Mouse (Mus musculus) urinary bladder, postnatal 14 days (tissue): ENCODE data around the gene Tjp3.

Source experiments
- DNase-seq: peaks from one replicate; pipeline ENCODE4 v3.0.0; 2021; ENCODE audit warnings: low spot score

Gene Tjp3

DNA sequence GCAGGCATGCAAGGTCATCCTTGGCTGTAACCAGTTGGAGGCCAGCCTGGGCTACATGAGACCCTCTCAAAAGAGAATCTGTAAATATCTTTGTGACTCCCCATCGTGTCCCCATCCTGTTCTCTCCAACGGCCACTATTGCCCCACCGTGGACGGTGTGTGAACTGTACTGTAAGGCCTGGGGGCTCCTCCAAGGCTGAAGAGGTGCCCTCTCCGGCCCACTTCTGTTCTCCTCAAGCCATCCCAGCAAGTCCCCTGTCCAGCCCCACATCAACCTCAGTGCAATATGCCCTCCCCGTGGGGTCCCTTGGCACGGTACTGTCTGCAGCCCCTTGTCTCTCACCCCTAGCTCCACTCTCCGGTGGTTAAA lies 27.9 kb upstream of the Tjp3 start:
- DNase-seq = no peak

DNA sequence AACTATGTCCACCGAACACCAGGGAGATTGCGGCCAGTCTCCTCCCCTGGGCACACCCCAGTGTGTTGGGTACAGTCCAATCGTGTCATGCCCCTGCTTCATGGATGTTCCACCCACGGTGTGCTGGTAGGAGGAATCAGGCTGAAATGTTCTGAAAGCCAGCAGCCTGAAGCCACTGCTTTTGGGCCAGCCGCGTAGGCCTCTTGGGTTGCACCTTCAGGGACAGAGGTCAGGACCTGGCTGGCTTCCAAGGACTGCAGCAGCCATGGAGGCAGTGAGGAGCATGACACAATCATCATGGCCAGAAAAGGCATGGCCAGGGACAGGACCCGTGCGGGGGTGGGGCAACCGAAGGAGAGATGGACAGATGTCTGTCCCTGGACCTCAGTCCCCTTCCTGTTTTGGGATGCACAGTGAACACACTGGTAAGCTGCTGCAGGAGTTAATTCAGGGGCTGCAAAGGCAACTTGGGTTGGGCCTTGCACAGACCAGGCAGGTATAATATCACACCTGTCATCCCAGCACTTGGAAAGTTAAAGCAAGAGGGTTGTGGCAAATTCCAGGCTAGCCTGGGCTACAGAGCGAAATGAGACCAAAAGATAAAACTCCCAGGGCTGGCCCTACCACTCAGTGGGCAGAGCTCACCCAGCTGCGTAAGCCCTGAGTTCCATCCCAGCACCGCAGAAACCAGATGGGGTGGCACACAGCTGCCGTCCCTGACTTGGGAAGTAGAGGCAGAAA lies 27.4 kb upstream of the Tjp3 start:
- DNase-seq = peak; percentile 46

DNA sequence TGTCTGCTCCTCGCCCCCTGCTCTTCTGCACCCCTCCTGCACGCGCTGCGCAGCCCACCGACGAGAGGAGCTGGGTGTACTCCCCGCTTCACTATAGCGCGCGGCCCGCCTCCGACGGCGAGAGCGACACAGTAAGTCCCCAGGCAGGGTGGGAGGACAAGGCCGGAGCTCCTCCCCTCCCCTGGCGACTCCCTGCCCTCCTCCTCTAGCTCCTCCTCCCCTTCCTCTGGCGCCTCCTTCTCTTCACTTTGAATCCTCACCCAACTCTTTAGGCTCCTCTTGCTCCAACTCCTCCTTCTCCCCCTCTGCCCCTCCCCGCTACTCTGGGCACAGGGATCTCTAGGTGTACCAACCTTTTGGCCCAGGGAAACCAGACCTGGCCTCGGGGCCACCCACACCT lies 25.9 kb upstream of the Tjp3 start:
- peak; percentile 80 for DNase-seq

DNA sequence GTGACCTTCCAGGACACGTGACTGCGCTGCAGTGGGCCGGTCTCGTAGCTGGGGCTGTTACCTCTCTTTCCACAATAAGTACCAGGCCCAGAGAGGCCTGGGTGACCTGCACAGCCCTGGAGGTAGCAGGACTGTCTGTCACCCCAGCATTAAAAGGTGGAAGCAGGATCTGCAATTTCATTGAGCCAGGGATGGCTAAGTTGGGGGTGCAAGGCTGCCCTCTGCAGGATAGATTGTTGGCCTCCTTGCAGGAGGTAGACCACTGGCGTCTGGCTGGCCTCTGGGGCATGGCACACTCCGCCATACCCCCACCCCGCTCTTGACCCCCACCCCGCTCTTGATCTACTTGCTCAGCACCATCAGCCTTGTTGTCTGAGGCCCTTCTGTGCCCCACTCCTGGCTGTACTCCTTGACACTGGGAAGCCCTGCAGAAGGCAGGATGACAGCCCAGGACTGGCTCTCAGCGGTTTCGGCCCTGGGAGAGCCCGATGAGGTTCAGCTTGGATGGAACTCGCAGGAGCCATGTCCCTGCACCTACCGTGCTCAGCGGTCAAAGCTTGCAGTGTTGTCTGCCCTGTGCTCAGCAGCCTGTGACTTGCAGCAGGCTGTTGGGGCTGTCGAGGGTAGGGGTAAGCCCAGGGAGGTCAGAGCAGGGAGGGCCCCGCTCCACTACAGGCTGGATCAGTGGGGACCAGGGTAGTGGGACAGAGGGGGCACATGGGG lies 25.1 kb upstream of the Tjp3 start:
- no peak for DNase-seq

DNA sequence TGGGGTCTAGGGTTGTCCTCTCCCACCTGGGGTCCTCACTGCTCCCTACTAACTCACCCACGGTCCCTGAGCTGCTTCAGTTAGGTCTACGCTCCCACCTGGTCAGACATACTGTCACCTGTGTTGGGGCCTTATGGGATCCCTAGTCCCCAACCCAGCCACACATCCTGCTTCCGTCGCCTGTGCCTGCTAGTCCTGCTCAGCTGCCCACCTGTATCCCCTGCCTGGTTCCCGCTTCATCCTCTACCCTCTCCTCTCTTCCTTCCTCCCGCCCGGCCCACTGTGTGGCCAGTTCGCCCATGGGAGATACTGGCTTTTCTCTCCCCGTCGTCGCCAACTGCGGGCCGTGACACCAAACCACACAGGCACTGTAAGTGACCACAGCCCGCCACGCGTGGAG lies 24.2 kb upstream of the Tjp3 start:
- no peak for DNase-seq

DNA sequence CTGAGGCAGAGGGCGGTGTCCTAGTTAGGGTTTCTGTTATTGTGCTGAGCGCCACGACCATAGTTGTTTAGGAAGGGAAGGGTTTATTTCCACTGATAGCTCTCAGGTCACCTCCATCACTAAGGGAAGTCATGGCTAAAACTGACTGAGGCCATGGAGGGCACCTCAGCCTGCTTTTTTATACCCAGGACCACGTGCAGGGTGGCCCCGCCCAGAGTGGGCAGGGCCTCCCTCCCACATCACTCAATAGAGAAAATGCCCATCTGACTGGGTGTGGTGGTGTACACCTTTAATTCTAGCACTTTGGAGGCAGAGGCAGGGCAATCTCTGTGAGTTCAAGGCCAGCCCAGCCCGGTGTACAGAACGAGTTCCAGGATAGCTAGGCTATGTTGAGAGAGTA lies 22.8 kb upstream of the Tjp3 start:
- DNase-seq = no peak

DNA sequence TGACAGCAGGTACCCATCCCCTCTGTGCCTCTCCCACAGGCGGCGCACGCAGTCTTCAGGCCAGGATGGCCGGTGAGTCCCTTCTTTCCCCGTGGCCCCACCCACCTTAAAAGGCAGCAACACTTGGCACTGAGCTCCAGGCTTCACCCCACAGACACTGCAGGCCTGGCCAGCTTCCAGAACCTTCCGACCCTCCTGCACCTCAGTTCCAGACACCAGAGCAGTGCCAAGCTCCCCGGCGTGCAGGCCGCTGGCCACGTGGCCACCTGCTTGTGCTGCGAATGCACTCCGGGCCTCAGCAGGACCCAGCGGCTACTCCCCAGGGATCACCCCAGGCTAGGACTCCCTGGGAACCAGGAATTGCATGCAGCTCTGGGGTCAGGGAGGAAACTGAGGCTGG lies 22.2 kb upstream of the Tjp3 start:
- DNase-seq = no peak

DNA sequence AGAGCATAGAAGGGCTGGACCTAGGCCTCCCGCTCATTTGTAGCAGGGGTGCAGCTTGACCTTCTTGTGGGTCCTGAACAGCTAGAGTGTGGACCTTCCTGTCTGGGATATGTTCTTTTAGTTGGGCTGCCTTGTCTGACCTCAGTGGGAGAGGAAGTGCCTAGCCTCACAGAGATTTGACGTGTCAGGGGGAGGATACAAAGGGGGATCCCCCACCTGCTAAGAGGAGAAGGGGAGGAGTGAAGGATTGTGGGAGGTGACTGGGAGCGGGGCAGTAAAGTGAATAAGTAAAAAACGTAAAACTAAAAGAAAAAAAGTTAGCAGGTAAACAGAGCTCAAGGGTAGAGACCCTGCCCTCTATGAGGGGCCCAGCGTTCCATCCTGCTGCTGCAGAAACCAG lies 18.2 kb upstream of the Tjp3 start:
- no peak for DNase-seq

DNA sequence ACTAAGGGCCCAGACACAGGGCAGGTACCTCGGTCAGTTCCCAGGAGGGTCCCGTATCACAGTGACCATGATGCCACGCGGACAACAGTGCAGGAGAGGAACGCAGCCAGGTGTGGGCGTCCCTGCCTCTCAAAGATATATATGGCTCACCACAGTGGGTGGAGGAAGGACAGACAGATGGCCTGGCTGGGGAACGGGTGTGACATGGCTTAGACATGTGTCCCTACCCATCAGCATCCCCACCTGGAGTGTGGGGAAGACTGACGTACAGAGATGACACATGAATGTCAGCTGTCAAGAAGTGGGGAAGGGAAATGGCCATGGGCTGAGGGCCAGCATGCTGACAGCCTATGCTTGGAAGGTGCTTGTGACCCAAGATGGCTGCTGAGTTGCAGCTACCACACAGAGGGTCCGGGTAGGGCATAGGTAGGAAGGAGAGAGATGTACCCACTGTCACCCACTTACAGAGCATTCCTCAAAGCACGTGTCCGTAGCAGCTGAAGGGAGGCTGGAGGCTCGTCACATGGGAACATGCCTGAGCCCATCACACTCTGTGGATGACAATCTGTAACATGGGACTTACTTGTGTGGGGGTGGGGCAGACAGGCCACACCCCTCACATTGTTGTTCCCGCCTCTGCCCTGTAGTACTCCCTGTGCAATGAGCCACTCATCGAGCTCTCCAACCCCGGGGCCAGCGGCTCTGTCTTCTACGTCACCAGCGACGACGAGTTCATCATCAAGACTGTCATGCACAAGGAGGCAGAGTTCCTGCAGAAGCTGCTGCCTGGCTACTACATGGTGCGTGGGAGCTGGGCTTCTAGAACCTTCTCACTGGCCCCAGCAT lies 15.7 kb upstream of the Tjp3 start:
- DNase-seq = no peak

DNA sequence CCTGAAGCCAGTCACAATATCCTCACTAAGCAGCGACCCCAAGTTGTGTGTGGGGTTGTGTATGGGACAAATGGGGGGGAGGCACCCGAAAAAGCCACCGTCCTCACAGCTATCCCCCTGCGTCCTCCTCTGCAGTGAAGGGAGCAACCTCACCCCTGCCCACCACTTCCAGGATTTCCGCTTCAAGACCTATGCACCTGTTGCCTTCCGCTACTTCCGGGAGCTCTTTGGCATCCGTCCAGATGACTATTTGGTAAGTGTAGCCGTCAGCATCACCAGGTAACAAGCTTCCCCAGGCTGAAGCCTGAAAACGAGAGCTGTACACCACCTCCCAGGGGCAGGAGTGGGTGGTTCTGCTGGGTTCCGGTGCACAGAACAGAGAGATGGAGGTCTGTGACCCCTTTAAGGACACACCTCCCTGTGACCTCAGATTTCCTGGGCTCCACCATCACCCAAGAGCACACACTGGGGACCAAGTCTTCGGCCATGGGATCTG lies 14.8 kb upstream of the Tjp3 start:
- DNase-seq = no peak

DNA sequence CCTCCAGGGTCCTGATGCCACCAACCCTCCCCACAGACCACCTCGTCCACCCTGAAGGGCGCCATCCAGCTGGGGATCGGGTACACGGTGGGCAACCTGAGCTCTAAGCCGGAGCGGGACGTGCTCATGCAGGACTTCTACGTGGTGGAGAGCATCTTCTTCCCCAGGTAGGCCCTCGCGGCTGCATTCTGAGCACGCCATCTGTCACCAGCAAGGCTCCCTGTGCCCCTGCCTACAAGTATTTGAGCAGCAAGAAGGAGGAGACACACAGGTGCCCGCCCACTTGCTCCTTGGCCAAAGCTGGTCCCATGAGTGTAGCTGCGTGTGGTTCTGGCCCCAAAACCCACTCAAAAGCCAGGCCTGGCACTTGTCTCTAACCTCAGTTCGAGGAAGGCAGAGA lies 14.3 kb upstream of the Tjp3 start:
- DNase-seq = no peak

DNA sequence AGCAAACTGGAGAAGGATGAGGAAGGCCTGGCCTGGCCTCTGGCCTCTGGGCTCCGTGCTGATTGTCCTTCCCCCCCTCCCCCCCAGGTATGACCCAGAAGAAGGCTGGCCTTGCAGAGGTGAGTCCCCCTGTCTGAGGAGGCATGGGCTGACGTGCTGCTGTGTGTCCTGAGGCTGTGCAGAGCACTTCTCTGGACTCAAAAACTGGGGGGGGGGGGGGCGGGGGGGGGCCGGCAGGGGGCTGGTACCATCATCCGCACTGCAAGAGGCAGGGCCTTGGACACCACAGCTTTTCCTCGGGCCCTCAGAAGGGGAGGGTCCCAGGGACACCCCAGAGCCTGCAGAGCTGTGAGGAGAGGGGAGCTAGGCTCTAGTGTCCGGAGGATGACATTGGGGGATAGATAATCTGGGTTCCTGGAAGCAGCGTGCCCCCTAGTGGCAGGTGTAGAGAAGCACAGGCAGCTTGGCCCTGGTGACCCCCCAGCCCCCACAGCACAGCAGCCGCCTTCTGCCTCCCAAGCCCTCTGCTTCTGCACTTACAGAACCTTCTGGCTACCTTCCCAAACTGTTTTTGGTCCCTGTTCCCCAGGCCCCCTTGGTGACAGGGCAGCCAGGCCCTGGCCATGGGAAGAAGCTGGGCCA lies 13.3 kb upstream of the Tjp3 start:
- DNase-seq = no peak

DNA sequence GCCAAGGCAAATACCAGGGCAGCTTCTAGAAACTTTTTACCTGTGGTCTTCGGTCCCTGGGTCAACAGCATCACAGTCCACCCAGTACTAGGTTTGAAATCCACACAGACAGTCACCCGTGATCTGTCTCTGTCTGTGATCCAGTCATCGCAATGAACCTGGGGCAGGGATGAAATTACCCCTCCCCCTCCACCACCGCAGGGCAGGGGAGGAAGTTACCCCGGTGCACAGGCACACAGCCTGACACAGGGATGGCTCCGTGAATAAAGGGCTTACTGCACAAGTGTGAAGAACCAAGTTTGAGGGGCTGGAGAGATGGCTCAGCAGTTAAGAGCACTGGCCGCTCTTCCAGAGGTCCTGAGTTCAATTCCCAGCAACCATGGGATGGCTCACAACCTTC lies 12.4 kb upstream of the Tjp3 start:
- DNase-seq = no peak

DNA sequence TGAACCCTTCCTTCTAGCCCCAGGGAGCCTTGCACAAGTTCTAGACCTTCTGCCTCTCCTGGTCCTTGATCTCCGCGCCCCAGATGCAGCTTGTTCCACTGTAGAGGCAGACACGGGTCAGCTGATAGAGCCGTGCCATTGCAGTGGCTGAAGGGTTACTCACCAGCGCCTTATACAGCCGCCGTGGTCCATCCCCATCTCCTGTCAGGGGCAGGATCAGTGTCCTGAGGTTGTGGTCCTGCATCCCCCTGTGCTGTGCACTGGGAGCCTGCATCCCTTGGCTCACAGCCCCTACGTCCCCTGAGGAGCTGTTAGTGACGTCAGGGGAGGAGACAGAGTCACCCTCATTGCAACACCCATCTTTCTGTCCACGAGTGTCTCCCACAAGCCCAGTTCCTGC lies 11.9 kb upstream of the Tjp3 start:
- no peak for DNase-seq

DNA sequence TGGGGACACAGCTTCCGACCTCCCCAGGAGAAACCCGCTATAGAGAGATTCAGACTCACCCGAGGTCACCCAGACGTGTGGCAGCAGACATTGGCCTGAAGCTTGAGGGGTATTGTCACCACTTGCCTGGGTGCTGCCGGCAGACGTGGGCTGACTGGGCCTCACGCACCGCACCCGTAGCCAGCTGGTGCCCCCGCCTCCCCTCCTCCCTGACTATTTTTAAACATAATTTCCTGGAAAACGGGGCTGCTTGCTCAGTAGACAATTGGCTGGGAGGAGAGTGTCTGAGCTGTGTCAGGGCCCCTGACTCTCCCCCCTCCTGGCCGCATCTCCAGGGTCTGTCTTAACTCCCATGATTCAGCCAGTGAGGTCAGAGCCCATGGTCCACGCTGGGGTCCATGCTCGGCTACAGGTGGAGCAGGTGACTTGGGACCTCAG lies 11.4 kb upstream of the Tjp3 start:
- no peak for DNase-seq

DNA sequence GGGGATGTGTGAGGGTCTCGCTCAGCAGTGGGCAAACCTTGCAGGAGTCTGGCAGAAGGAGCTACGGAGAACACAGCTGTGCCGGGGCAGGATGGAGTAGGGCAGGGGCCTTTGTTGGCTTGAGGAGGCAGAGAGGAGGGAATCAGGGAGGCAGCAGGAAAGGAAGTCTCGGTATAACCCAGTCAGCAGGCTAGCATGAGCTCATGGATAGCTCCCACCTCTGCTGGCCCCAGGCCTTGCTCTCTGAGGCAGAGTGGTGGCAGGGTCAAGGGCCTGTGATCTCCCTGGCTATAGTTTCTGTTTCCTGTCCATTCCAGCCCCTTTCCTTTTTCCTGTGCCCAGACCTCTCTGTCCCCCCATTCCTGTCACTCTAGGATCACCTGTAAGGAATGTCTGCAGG lies 10.9 kb upstream of the Tjp3 start:
- no peak for DNase-seq

DNA sequence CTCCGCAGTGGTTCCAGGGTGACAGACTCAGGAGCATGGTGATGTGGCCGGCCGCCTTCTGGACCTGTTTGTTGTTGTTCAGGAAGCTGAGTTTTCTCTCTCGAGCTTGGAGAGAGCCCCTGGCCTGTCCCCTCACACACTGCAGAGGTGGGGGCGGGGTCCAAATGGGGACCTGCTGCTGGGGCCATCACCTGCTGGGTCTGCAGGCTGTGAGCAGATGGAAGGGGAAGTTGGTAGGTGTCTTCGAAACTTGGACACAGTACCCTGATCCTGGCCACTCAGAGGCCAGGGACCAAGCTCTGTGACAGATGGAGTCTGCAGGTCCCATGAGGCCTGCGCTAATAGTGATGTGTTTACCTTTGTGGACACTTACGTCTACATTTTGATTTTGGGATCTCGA lies 9.9 kb upstream of the Tjp3 start:
- DNase-seq = no peak

DNA sequence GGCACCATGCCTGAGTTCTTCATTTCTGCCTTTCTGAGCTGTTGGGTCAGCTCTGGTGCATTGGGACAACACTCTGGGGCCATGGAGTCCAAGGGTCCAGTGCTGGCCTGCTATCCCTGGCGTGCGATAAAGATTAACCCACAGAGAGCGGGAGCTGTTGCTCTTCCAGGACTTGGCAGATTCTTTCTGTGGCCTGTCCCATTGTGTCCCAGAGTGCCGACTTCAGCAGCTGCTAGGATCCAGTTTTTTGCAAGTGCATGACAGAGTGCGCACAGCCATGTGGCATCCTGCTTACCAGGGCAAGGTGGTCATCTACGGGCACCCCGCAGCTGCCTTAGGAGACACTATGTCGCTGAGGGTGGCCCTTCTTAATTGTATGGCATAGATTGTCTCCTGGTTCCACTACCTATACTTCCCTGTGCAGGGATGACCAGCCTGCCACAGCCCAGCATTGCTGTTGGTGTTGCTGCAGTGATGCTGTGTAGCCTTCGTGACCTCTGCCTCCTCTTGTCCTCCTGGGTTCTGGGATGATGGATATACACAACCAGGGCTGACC lies 9.0 kb upstream of the Tjp3 start:
- DNase-seq = no peak

DNA sequence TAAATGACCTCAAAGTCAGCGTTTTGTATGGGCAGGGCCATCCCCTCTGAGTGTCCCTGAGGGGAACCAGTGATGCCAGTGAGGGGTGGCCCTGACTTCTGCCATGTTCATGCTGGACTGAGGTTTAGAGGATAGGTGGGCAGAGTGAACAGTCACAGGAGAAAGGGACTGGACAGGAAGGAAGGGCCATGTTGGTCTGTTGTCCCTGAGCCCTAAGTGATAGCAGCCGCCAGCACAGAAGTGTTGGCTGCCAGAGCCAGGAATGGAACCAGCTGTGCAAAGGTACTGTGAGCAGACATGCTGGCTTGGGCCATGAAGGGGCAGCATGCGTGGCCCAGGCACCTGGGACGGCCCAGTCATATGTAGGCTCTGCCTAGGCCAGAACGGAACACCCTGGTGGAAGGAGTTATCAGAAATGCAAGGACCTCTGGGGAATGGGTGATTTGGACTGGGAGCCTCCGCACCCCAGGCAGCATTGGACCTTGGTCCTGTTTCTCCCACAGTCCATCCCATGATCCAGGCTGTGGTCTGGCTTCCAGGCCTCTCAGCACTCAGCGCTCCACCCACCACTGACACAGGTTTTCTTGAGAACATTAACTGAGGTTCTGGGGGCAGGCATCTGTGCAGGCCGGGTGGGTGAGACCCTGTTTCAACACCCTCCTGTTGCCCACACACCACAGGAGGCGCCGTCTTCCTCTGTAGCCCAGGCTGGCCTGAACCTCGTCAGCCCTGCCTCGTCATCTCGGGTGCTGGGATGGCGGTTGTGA lies 8.4 kb upstream of the Tjp3 start:
- no peak for DNase-seq

DNA sequence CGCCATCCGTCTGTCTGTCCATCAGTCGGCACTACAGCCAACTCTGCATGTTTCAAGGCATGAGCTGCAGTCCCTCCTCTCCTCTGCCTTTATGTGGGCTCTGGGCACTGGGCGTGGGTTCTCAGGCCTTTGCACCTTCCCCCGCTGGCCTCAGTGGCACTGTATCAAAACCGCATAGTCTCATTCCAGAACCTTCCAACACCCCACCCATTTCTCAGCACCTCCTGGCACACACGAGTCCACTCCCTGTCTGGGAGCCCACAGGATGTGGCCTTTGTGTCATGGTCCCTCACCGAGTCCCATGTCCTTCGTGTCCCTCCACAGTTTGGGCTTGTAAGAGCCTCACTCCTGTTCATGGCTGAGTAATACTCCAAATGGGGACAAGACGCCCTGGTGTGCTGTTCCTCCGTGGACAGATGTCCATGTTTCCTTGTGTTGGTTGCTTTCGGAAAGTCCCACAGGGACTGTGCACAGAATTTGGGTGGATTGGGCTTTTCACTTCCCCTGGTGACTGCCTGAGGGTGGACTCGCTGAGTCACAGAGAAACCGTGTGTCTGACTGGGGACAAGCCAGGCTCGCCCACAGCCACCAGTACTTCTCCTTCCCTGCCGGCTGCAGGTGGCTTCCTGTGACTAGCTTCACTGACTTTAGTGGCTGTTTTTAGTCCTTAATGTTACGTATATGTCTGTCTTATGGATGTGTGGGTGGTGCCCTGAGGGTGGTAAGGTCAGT lies 7.2 kb upstream of the Tjp3 start:
- DNase-seq = no peak

DNA sequence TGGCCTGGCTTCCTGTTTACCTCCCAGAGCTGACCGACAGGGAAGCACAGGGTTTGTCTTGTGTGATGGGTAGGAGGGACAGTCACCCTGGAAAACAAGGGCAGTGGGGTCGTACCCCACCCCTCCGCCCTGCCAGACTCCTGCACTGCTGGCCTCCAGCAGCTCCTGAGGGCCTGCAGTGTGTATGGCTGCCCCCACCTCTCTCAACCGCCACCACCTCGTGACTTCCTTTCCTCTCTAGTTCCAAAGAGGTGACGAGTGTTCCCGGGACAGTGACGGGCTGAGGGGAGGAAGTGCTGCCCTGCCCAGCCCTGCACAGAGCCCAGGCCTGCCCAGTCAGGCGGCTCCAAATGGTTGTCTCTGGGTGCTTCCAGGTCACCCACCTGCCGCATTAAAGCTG lies 6.5 kb upstream of the Tjp3 start:
- DNase-seq = no peak
